Mouse (Mus musculus): ENCODE results near the gene Grid1.

DNA sequence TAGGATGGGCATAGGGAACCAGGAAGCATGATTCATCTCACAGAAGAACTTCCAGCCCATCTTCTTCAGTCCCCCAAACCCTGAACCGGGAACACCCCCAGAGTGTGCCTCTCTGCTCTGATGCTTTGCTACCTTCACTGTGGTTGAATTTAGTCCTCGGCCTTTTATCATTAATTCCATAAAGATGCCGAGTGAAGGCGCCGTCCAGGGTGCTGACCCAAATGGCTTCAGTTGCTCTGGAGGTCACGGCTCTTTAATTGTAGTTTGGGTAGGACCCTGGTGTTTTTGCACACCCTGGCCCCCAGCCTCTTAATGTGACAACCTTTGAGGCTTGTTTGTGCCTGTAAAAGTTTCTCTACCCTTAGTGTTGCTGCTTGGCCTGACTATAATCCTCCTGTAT, 128.3 kb downstream of the Grid1 start:
- TF ChIP-seq CTCF (IDR thresholded peaks at IDR 0.05; ENCODE audit: insufficient read depth, low read depth, low read length), result no peak
- no peak for TF ChIP-seq POLR2A (IDR thresholded peaks at IDR 0.05; ENCODE audit: insufficient read depth, low read depth, low read length)
